Mouse (Mus musculus) forebrain, embryonic 10.5 days (tissue): ENCODE data around the gene C2cd4b. TPM values are rescaled to one million over a fixed set of nuclear protein-coding genes. Genes with fewer than 3 reads are reported as not detected.

Experiments
- DNase-seq: peaks from one replicate; pipeline ENCODE4 v3.0.0-alpha.2; 2017; ENCODE audit warnings: low spot score; ENCODE audit errors: extremely low spot score
- H3K27ac ChIP-seq: fragments of 300-500 bp; sonication (generic); 2 replicates; pipeline ENCODE4 v1.5.1; 2016; ENCODE audit warnings: mild to moderate bottlenecking
- H3K27me3 ChIP-seq: fragments of 300-500 bp; sonication (generic); 2 replicates; pipeline ENCODE4 v1.6.1; 2016; ENCODE audit warnings: mild to moderate bottlenecking; ENCODE audit not compliant: poor library complexity, severe bottlenecking
- H3K36me3 ChIP-seq: fragments of 300-500 bp; sonication (generic); replicated peaks from 2 replicates; pipeline ENCODE4 v1.6.1; 2016; ENCODE audit warnings: mild to moderate bottlenecking, moderate library complexity
- H3K4me1 ChIP-seq: fragments of 300-500 bp; sonication (generic); 2 replicates; pipeline ENCODE4 v1.6.1; 2016
- H3K4me3 ChIP-seq: fragments of 300-500 bp; sonication (generic); 2 replicates; pipeline ENCODE4 v1.5.1; 2016; ENCODE audit warnings: mild to moderate bottlenecking, moderate library complexity
- H3K9me3 ChIP-seq: fragments of 300-500 bp; sonication (generic); 2 replicates; pipeline ENCODE4 v1.6.1; 2016; ENCODE audit warnings: mild to moderate bottlenecking, moderate library complexity
- WGBS: fragments of 180-500 bp; shearing (Covaris S2); methylation state at CpG from one replicate; pipeline ENCODE4 v1.1.7; 2016; 5-methylcytosine and 5-hydroxymethylcytosine counted together
- polyA plus RNA-seq: library from polyadenylated mRNA; unstranded; fragments of >200 nt; fragmentation: Nextera tagmentation; extraction: Ambion mirVana; gene quantifications from 2 replicates; pipeline ENCODE4 v1.2.1, GENCODE M21; 2016

C2cd4b gene
- not detected in 2 replicates for polyA plus RNA-seq

- Histone ChIP-seq H3K4me3 (peak within 1 kb of the TSS; percentile 68), H3K27ac (peak within 1 kb of the TSS; percentile 81), H3K9me3 (peaks cover 6% of the 10 kb centered on the region; the same call in 1 of the 2 replicates), H3K36me3 (no peaks in the 10 kb centered on the region), H3K27me3 (peaks cover 54% of the 10 kb centered on the region), H3K4me1 (peaks cover 19% of the 10 kb centered on the region)
- WGBS, result 1% methylated on average over 49 of the region's 49 CpGs
- peak; percentile 34 for DNase-seq
These were observed at the start of gene C2cd4b for GRCm38 (mm10) chr9:67759163-67759955. C2cd4b (plus strand) TSS chr9:67759437.

GRCm38 (mm10) chr9:67711051-67711877 is 48.0 kb upstream of the C2cd4b start:
- Histone ChIP-seq H3K4me1 (no peaks in the 10 kb centered on the region), H3K4me3 (no peak overlapping the region), H3K27me3 (no peaks in the 10 kb centered on the region), H3K9me3 (no peaks in the 10 kb centered on the region), H3K27ac (no peak overlapping the region), H3K36me3 (no peaks in the 10 kb centered on the region)
- 48% methylated on average over 15 of the region's 15 CpGs for WGBS
- DNase-seq, result peak; percentile 69

- Histone ChIP-seq H3K27me3 (no peaks in the 10 kb centered on the region), H3K27ac (no peak overlapping the region), H3K4me3 (no peak overlapping the region), H3K4me1 (no peaks in the 10 kb centered on the region), H3K36me3 (no peaks in the 10 kb centered on the region), H3K9me3 (no peaks in the 10 kb centered on the region)
- 85% methylated on average over 9 of the region's 9 CpGs for WGBS
- DNase-seq, result no peak
These were observed 47.1 kb upstream of the C2cd4b start for GRCm38 (mm10) chr9:67712146-67712545.

DNA sequence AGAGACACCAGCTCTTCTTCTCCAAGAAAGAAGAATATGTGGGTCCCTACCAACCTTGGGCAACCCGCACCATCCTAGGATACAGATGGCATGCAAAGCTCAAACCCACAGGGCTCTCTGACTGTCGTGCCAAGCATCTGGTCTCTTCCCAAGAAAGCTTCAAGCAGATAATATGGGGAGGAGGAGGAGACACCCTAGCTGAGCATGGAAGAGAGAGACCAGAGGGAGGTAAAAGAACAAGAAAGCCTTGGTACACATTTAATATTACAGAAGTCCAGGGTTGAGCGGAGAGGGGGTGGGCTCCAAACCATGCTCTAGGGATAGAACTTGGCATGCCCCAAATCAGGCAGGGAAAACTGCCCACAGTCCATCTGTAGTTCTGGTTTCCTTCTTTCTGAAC is 42.2 kb upstream of the C2cd4b start:
- WGBS, result 84% methylated on average over 3 of the region's 3 CpGs
- no peaks in the 10 kb centered on the region for H3K27me3 ChIP-seq
- no peak overlapping the region for H3K4me3 ChIP-seq
- H3K36me3 ChIP-seq, result no peaks in the 10 kb centered on the region
- H3K27ac ChIP-seq, result no peak overlapping the region
- no peak for DNase-seq
- no peaks in the 10 kb centered on the region for H3K9me3 ChIP-seq
- H3K4me1 ChIP-seq, result peaks cover 22% of the 10 kb centered on the region

- H3K36me3 ChIP-seq, result no peaks in the 10 kb centered on the region
- H3K4me3 ChIP-seq, result no peak overlapping the region
- H3K27me3 ChIP-seq, result no peaks in the 10 kb centered on the region
- no peaks in the 10 kb centered on the region for H3K9me3 ChIP-seq
- DNase-seq, result no peak
- peak overlapping the region; percentile 44; the same call in 1 of the 2 replicates for H3K27ac ChIP-seq
- peaks cover 22% of the 10 kb centered on the region for H3K4me1 ChIP-seq
- 20% methylated on average over 3 of the region's 3 CpGs for WGBS
These were observed 40.6 kb upstream of the C2cd4b start for GRCm38 (mm10) chr9:67718596-67718995.

- Histone ChIP-seq H3K36me3 (no peaks in the 10 kb centered on the region), H3K9me3 (no peaks in the 10 kb centered on the region), H3K4me1 (peaks cover 22% of the 10 kb centered on the region), H3K27ac (no peak overlapping the region), H3K27me3 (no peaks in the 10 kb centered on the region), H3K4me3 (no peak overlapping the region)
- 80% methylated on average over 3 of the region's 3 CpGs for WGBS
- no peak for DNase-seq
These were observed 39.1 kb upstream of the C2cd4b start for GRCm38 (mm10) chr9:67720150-67720549.

GRCm38 (mm10) chr9:67722378-67722777 is 36.9 kb upstream of the C2cd4b start:
- WGBS, result 89% methylated on average over 8 of the region's 8 CpGs
- DNase-seq, result no peak
- no peaks in the 10 kb centered on the region for H3K9me3 ChIP-seq
- no peak overlapping the region for H3K4me3 ChIP-seq
- no peaks in the 10 kb centered on the region for H3K27me3 ChIP-seq
- peaks cover 25% of the 10 kb centered on the region for H3K4me1 ChIP-seq
- no peak overlapping the region for H3K27ac ChIP-seq
- H3K36me3 ChIP-seq, result no peaks in the 10 kb centered on the region

DNA sequence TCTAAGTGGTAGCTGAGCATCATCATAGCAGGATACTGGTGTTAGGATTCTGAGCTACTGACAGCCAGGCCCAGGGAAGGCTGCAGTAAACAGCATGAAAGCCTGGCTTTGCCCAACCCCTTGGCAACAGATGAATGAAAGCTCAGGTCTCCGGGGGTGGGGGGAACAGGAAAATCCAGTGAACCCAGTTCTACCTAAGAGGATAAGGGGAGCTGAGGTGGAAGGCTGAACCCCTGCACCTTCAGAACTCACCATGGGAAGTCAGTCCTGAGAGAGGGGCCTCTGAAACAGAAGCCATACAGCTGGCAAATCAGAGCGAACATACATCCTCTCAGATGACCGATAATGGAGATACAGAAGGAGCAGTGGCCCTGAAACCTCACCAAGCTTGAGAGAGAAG is 34.0 kb upstream of the C2cd4b start:
- Histone ChIP-seq H3K9me3 (no peaks in the 10 kb centered on the region), H3K4me3 (no peak overlapping the region), H3K27ac (no peak overlapping the region), H3K4me1 (peaks cover 6% of the 10 kb centered on the region; the same call in 1 of the 2 replicates), H3K27me3 (no peaks in the 10 kb centered on the region), H3K36me3 (no peaks in the 10 kb centered on the region)
- 80% methylated on average over 3 of the region's 3 CpGs for WGBS
- DNase-seq, result no peak

- Histone ChIP-seq H3K27me3 (no peaks in the 10 kb centered on the region), H3K27ac (no peak overlapping the region), H3K4me1 (no peaks in the 10 kb centered on the region), H3K36me3 (no peaks in the 10 kb centered on the region), H3K4me3 (no peak overlapping the region), H3K9me3 (no peaks in the 10 kb centered on the region)
- 95% methylated on average over 15 of the region's 15 CpGs for WGBS
- DNase-seq, result no peak
These were observed 25.5 kb upstream of the C2cd4b start for GRCm38 (mm10) chr9:67733716-67734115.

GRCm38 (mm10) chr9:67735426-67735825 is 23.8 kb upstream of the C2cd4b start:
- peak; percentile 32 for DNase-seq
- 52% methylated on average over 11 of the region's 11 CpGs for WGBS
- Histone ChIP-seq H3K4me3 (no peak overlapping the region), H3K27ac (no peak overlapping the region), H3K36me3 (no peaks in the 10 kb centered on the region), H3K4me1 (no peaks in the 10 kb centered on the region), H3K27me3 (no peaks in the 10 kb centered on the region), H3K9me3 (no peaks in the 10 kb centered on the region)

- H3K4me3 ChIP-seq, result no peak overlapping the region
- no peak for DNase-seq
- no peaks in the 10 kb centered on the region for H3K9me3 ChIP-seq
- H3K27ac ChIP-seq, result no peak overlapping the region
- no peaks in the 10 kb centered on the region for H3K27me3 ChIP-seq
- WGBS, result 91% methylated on average over 2 of the region's 2 CpGs
- no peaks in the 10 kb centered on the region for H3K4me1 ChIP-seq
- H3K36me3 ChIP-seq, result no peaks in the 10 kb centered on the region
These were observed 18.0 kb upstream of the C2cd4b start for GRCm38 (mm10) chr9:67741256-67741655.

DNA sequence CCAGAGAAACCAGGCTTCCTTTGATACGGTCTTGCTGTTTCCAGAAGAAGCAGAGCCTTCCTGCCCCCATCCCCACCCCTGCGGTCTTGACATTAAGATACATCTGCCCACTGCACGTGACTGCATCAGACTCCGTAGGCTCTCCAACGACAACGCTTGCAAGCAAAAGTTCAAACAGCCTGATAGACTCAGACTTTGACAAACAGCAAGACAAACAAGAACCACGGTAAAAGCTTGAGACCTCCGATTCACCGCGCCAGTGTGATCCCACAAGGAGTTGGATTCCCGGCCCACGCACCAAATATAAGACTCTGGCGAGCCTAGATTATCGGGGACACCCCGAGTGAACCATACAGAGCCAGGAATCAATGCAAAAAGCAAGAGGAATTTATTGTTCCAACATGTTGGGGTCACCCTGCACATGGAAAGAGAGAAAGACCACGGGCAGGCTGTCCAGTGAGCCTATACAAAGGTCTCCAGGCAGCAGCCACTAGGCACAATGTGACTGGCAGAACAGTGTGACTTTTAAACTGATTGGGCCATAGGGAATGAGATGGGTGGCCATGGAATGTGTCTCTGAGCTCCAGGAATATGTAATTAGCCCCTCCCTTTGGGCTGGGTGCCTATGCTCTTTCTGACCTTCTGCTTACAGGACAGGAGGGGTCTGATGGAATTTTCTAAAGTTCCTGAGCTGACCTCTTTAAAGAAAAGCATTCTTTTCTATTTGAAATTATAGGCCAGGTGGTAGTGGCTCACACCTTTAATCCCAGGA is 5.6 kb upstream of the C2cd4b start:
- H3K4me1 ChIP-seq, result no peaks in the 10 kb centered on the region
- H3K9me3 ChIP-seq, result no peaks in the 10 kb centered on the region
- WGBS, result 91% methylated on average over 16 of the region's 16 CpGs
- no peaks in the 10 kb centered on the region for H3K36me3 ChIP-seq
- H3K27me3 ChIP-seq, result peaks cover 14% of the 10 kb centered on the region
- H3K4me3 ChIP-seq, result no peak overlapping the region
- DNase-seq, result no peak
- H3K27ac ChIP-seq, result no peak overlapping the region
